ENCODE assay signal across 15 mouse cellular contexts in the genomic region with DNA sequence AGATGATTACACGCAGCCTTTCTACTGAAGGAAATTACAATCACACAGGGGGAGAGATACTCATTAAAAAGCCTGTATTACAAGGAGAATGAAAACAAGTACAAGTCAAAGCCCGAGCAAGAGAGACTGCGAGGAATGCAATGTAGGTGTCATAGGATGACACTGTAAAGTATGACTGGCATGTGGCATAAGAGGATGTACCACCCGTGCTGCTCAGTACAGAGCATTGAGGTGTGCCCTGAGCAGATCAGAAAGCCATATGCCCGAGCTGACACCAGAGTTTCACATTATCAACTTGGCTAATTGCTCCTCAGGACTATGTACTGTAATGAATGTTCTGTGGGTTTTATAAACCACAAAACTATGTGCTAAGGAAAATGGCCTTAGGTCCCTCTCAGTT.
"Had no signal": no experiment of that assay in that cellular context is flagged by ENCODE, and none has a peak within 500 bp of the region (broad histone marks: within the 10 kb centered on the region; RNA-seq: fewer than 3 reads in every experiment).

No protein-coding gene starts in this region.

- H3K4me3 ChIP-seq: kidney, embryonic 15.5 days; left cerebral cortex, adult 2 months; limb, embryonic 15.5 days; liver, embryonic 12.5 days; midbrain, embryonic 10.5 days; myocyte; neural tube, embryonic 12.5 days had no signal

- H3K9ac ChIP-seq: kidney, embryonic 15.5 days; limb, embryonic 15.5 days; liver, embryonic 12.5 days; lung, embryonic 14.5 days; neural tube, embryonic 12.5 days had no signal

- ATAC-seq: liver, embryonic 12.5 days had no signal

- H3K36me3 ChIP-seq: limb, embryonic 15.5 days; liver, embryonic 12.5 days; neural tube, embryonic 12.5 days had no signal

- H3K9me3 ChIP-seq: kidney, embryonic 15.5 days; limb, embryonic 15.5 days; liver, embryonic 12.5 days; midbrain, embryonic 10.5 days; neural tube, embryonic 12.5 days had no signal

- DNase-seq: kidney, adult 2 months; kidney, postnatal 14 days; lung, embryonic 14.5 days; lung, postnatal 10 days; lung, postnatal 4 days; right cerebral cortex, adult 18-20 months; right cerebral cortex, postnatal 25 days; thymus, postnatal 36 days had no signal

- H3K27me3 ChIP-seq: kidney, embryonic 15.5 days; limb, embryonic 15.5 days; liver, embryonic 12.5 days; neural tube, embryonic 12.5 days had no signal

- H3K4me2 ChIP-seq: kidney, embryonic 15.5 days; limb, embryonic 15.5 days; liver, embryonic 12.5 days; lung, embryonic 14.5 days; neural tube, embryonic 12.5 days had no signal

- H3K4me1 ChIP-seq: kidney, embryonic 15.5 days; limb, embryonic 15.5 days; liver, embryonic 12.5 days; neural tube, embryonic 12.5 days had no signal

- H3K27ac ChIP-seq: kidney, embryonic 15.5 days; left cerebral cortex, adult 2 months; limb, embryonic 15.5 days; liver, embryonic 12.5 days; midbrain, embryonic 10.5 days; neural tube, embryonic 12.5 days had no signal
